Mouse (Mus musculus) heart, embryonic 11.5 days (tissue): ENCODE results near the gene AC170998.1. TPM values are rescaled to one million over a fixed set of nuclear protein-coding genes. Genes with fewer than 3 reads are reported as not detected.

Experiments
- ATAC-seq: fragments of 200-750 bp; cut with Nextera tagmentation; replicated peaks from 2 replicates; pipeline ENCODE4 v1.8.0; 2017; ENCODE audit warnings: moderate library complexity; ENCODE audit not compliant: insufficient number of reproducible peaks, low FRiP score, low TSS enrichment
- H3K27ac ChIP-seq: fragments of 300-500 bp; sonication (generic); 2 replicates; pipeline ENCODE4 v1.5.1; 2014; ENCODE audit warnings: mild to moderate bottlenecking, low read depth, low read length
- H3K27me3 ChIP-seq: fragments of 300-500 bp; sonication (generic); 2 replicates; pipeline ENCODE4 v1.6.1; 2014; ENCODE audit warnings: mild to moderate bottlenecking, low read length, mixed read lengths; ENCODE audit not compliant: control insufficient read depth, insufficient read depth
- H3K36me3 ChIP-seq: fragments of 300-500 bp; sonication (generic); 2 replicates; pipeline ENCODE4 v1.6.1; 2014; ENCODE audit warnings: mild to moderate bottlenecking, low read length, moderate library complexity, mixed read lengths; ENCODE audit not compliant: control insufficient read depth, insufficient read depth
- H3K4me1 ChIP-seq: fragments of 300-500 bp; sonication (generic); 2 replicates; pipeline ENCODE4 v1.6.1; 2014; ENCODE audit warnings: low read length; ENCODE audit not compliant: control insufficient read depth, insufficient read depth
- H3K4me2 ChIP-seq: fragments of 300-500 bp; sonication (generic); 2 replicates; pipeline ENCODE4 v1.6.1; 2014; ENCODE audit warnings: mild to moderate bottlenecking, moderate library complexity
- H3K4me3 ChIP-seq: fragments of 300-500 bp; sonication (generic); 2 replicates; pipeline ENCODE4 v1.5.1; 2014; ENCODE audit warnings: low read depth, low read length
- H3K9ac ChIP-seq: fragments of 300-500 bp; sonication (generic); 2 replicates; pipeline ENCODE4 v1.6.1; 2014; ENCODE audit warnings: mild to moderate bottlenecking, low read depth, low read length, moderate library complexity
- H3K9me3 ChIP-seq: fragments of 300-500 bp; sonication (generic); replicated peaks from 2 replicates; pipeline ENCODE4 v1.6.1; 2016; ENCODE audit warnings: low read length; ENCODE audit not compliant: control insufficient read depth
- WGBS: fragments of 180-500 bp; shearing (Covaris S2); extraction: QIAGEN DNeasy Blood & Tissue Kit; methylation state at CpG from one replicate; pipeline ENCODE4 v1.1.7; 2014; ENCODE audit not compliant: insufficient replicate concordance; 5-methylcytosine and 5-hydroxymethylcytosine counted together
- polyA plus RNA-seq: library from polyadenylated mRNA; unstranded; fragments of >200 nt; fragmentation: Nextera tagmentation; extraction: Ambion mirVana; gene quantifications from 2 replicates; pipeline ENCODE4 v1.2.1, GENCODE M21; 2014

AC170998.1 gene
- polyA plus RNA-seq, 1 experiment from 2014 or later, result 2.3 TPM

- Histone ChIP-seq H3K4me1 (peaks cover 29% of the 10 kb centered on the region), H3K27ac (peak overlapping the region; percentile 96), H3K4me3 (peak overlapping the region; percentile 99), H3K9ac (peak overlapping the region; percentile 96), H3K9me3 (no peaks in the 10 kb centered on the region), H3K27me3 (peaks cover 2% of the 10 kb centered on the region; the same call in 1 of the 2 replicates), H3K36me3 (no peaks in the 10 kb centered on the region), H3K4me2 (peak overlapping the region; percentile 78)
- WGBS, result under 1% methylated on average over 48 of the region's 53 CpGs
- peak; percentile 39; the same call in 1 of the 2 replicates for ATAC-seq
These were observed 34.1 kb upstream of the AC170998.1 start for GRCm38 (mm10) chr17:28691687-28692340.

- peak overlapping the region; percentile 99 for H3K4me3 ChIP-seq
- peak overlapping the region; percentile 78 for H3K4me2 ChIP-seq
- no peaks in the 10 kb centered on the region for H3K9me3 ChIP-seq
- no peaks in the 10 kb centered on the region for H3K36me3 ChIP-seq
- H3K4me1 ChIP-seq, result peaks cover 34% of the 10 kb centered on the region
- no peak for ATAC-seq
- peak overlapping the region; percentile 96 for H3K9ac ChIP-seq
- peak overlapping the region; percentile 96 for H3K27ac ChIP-seq
- under 1% methylated on average over 18 of the region's 18 CpGs for WGBS
- peaks cover 2% of the 10 kb centered on the region; the same call in 1 of the 2 replicates for H3K27me3 ChIP-seq
These were observed 33.6 kb upstream of the AC170998.1 start for GRCm38 (mm10) chr17:28692341-28692710.

GRCm38 (mm10) chr17:28693086-28693485 lies 32.8 kb upstream of the AC170998.1 start:
- peaks cover 2% of the 10 kb centered on the region; the same call in 1 of the 2 replicates for H3K27me3 ChIP-seq
- H3K9me3 ChIP-seq, result no peaks in the 10 kb centered on the region
- H3K27ac ChIP-seq, result no peak overlapping the region
- H3K4me1 ChIP-seq, result peaks cover 41% of the 10 kb centered on the region
- H3K4me2 ChIP-seq, result peak overlapping the region; percentile 78
- H3K36me3 ChIP-seq, result no peaks in the 10 kb centered on the region
- peak overlapping the region; percentile 96; the same call in 1 of the 2 replicates for H3K9ac ChIP-seq
- H3K4me3 ChIP-seq, result peak overlapping the region; percentile 99
- ATAC-seq, result no peak
- WGBS, result 47% methylated on average over 3 of the region's 3 CpGs

- Histone ChIP-seq H3K9me3 (no peaks in the 10 kb centered on the region), H3K9ac (no peak overlapping the region), H3K4me3 (no peak overlapping the region), H3K27me3 (0 out of 2 replicates have a peak, but pooled peaks cover 2% of the 10 kb centered on the region), H3K4me2 (no peak overlapping the region), H3K36me3 (no peaks in the 10 kb centered on the region), H3K4me1 (peaks cover 48% of the 10 kb centered on the region), H3K27ac (no peak overlapping the region)
- ATAC-seq, result no peak
- WGBS, result 90% methylated on average over 2 of the region's 2 CpGs
These were observed 31.8 kb upstream of the AC170998.1 start for GRCm38 (mm10) chr17:28694078-28694477.

GRCm38 (mm10) chr17:28694832-28695231 lies 31.1 kb upstream of the AC170998.1 start:
- H3K4me3 ChIP-seq, result no peak overlapping the region
- H3K4me2 ChIP-seq, result no peak overlapping the region
- no peak for ATAC-seq
- no peak overlapping the region for H3K9ac ChIP-seq
- peaks cover 45% of the 10 kb centered on the region for H3K4me1 ChIP-seq
- H3K27ac ChIP-seq, result no peak overlapping the region
- no peaks in the 10 kb centered on the region for H3K9me3 ChIP-seq
- H3K27me3 ChIP-seq, result no peaks in the 10 kb centered on the region
- no peaks in the 10 kb centered on the region for H3K36me3 ChIP-seq
- WGBS, result 87% methylated on average over 4 of the region's 4 CpGs

GRCm38 (mm10) chr17:28696641-28697040 lies 29.2 kb upstream of the AC170998.1 start:
- H3K4me1 ChIP-seq, result peaks cover 41% of the 10 kb centered on the region
- no peaks in the 10 kb centered on the region for H3K36me3 ChIP-seq
- WGBS, result 33% methylated on average over 2 of the region's 2 CpGs
- ATAC-seq, result no peak
- H3K4me2 ChIP-seq, result no peak overlapping the region
- H3K4me3 ChIP-seq, result no peak overlapping the region
- no peak overlapping the region for H3K27ac ChIP-seq
- H3K9ac ChIP-seq, result no peak overlapping the region
- no peaks in the 10 kb centered on the region for H3K9me3 ChIP-seq
- H3K27me3 ChIP-seq, result no peaks in the 10 kb centered on the region

GRCm38 (mm10) chr17:28697290-28698195 lies 28.3 kb upstream of the AC170998.1 start:
- no peak overlapping the region for H3K4me3 ChIP-seq
- H3K9ac ChIP-seq, result no peak overlapping the region
- no peaks in the 10 kb centered on the region for H3K27me3 ChIP-seq
- no peaks in the 10 kb centered on the region for H3K9me3 ChIP-seq
- peaks cover 5% of the 10 kb centered on the region; the same call in 1 of the 2 replicates for H3K36me3 ChIP-seq
- ATAC-seq, result no peak
- H3K27ac ChIP-seq, result no peak overlapping the region; the same call in 1 of the 2 replicates
- no peak overlapping the region for H3K4me2 ChIP-seq
- WGBS, result 73% methylated on average over 13 of the region's 13 CpGs
- H3K4me1 ChIP-seq, result peaks cover 41% of the 10 kb centered on the region

- no peak for ATAC-seq
- Histone ChIP-seq H3K9me3 (no peaks in the 10 kb centered on the region), H3K4me3 (no peak overlapping the region), H3K9ac (no peak overlapping the region), H3K36me3 (peaks cover 5% of the 10 kb centered on the region; the same call in 1 of the 2 replicates), H3K27me3 (no peaks in the 10 kb centered on the region), H3K27ac (no peak overlapping the region), H3K4me2 (no peak overlapping the region), H3K4me1 (peaks cover 35% of the 10 kb centered on the region)
- 60% methylated on average over 4 of the region's 4 CpGs for WGBS
These were observed 27.6 kb upstream of the AC170998.1 start for GRCm38 (mm10) chr17:28698245-28698644.
